8 mouse cellular contexts compared by ENCODE assay signal in the genomic region with DNA sequence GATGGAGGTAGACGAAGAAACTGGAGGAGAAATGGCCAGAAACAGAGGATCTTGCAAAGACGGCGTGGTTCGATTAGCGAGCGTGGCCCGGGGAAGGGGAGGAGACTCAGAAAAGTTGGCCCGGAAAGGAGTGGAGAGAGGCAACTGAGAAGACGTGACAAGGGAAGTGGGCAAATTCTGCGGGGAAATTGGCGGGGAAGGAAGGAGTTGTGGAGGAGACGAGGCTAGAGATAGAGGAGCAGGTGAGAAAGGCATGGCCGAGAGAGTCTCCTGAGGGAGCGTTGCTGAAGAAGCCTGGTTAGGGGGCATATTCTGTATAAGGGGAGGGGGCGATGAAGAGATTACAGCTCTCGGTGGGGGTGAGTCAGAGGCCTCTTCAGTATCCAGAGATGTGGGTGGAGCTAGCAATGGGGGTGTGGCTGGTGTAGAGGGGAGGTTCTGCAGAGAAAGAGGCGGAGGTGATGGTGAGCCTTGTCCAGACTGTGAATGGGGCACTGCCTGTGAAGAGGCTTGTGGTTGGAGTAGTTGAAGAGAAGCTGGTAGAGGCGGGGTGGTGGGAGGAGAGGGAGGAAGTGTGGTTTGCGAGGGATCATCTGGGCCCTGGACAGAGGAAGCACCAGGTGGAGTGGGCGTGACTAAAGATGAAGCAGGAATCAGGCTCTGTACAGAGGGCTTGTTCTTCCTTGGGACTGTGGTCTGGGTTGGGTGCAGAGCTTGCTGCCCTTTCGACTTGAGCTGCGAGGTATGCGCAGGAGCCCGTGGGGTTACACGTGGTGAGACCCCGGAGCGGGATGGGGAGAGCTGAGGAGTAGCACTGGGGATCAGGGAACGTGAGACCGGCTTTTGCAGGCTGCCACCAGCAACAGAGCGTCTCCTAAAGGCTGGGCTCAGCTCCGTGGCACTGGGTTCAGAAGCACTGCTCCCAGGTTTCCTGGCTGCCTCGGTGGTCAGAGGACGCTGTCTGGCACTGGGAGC. TPM values are rescaled to one million over a fixed set of nuclear protein-coding genes. Genes with fewer than 3 reads are reported as not detected.
A peak's percentile ranks its signal among the peaks of the same experiment; 100 is the strongest.
DNase-seq lines count a peak whose midpoint lies in the region; ATAC-seq lines count a peak whose summit lies in the region.

No protein-coding gene starts in this region.

- WGBS in heart, embryonic 11.5 days (ENCODE audit: insufficient replicate concordance): 5% methylated on average over 33 of the region's 33 CpGs
- WGBS in kidney, embryonic 15.5 days: 9% methylated on average over 33 of the region's 33 CpGs

- H3K9ac ChIP-seq in heart, embryonic 11.5 days (ENCODE audit: low read depth, low read length): 0 out of 2 replicates have a peak overlapping the region, but pooled peaks have one; percentile 28
- peak overlapping the region; percentile 42; the same call in 1 of the 2 replicates for H3K9ac ChIP-seq in kidney, embryonic 15.5 days

- peak; percentile 49; the same call in 1 of the 2 replicates for ATAC-seq in heart, embryonic 11.5 days (replicated peaks; ENCODE audit: insufficient number of reproducible peaks, low FRiP score, low TSS enrichment)
- peak; percentile 46 for ATAC-seq in kidney, embryonic 15.5 days (replicated peaks; ENCODE audit: low FRiP score)

- peak overlapping the region; percentile 78 for H3K4me2 ChIP-seq in heart, embryonic 11.5 days
- peak overlapping the region; percentile 87 for H3K4me2 ChIP-seq in kidney, embryonic 15.5 days

- H3K9me3 ChIP-seq in heart, embryonic 11.5 days (replicated peaks; ENCODE audit: control insufficient read depth, low read length): no peaks in the 10 kb centered on the region
- H3K9me3 ChIP-seq in kidney, embryonic 15.5 days (replicated peaks): no peaks in the 10 kb centered on the region

- H3K27ac ChIP-seq in heart, embryonic 11.5 days (ENCODE audit: low read depth, low read length): no peak overlapping the region
- H3K27ac ChIP-seq in kidney, embryonic 15.5 days: 0 out of 2 replicates have a peak overlapping the region, but pooled peaks have one; percentile 18

- H3K27me3 ChIP-seq in heart, embryonic 11.5 days (ENCODE audit: control insufficient read depth, insufficient read depth, low read length): peaks cover 66% of the 10 kb centered on the region
- H3K27me3 ChIP-seq in kidney, embryonic 15.5 days: peaks cover 47% of the 10 kb centered on the region

- H3K4me1 ChIP-seq in heart, embryonic 11.5 days (ENCODE audit: control insufficient read depth, insufficient read depth, low read length): peaks cover 9% of the 10 kb centered on the region; the same call in 1 of the 2 replicates
- peaks cover 35% of the 10 kb centered on the region for H3K4me1 ChIP-seq in kidney, embryonic 15.5 days

- peak; percentile 46 for DNase-seq in cerebellum, adult 9-11 months
- no peak for DNase-seq in cerebellum, postnatal 36 days
- peak; percentile 37 for DNase-seq in c-Kit-positive CD71-negative TER-119-negative erythroid progenitor cells, embryonic 14.5 days (ENCODE audit: low read depth)
- peak; percentile 79 for DNase-seq in lung, postnatal 14 days
- DNase-seq in retina, embryonic 14.5 days (ENCODE audit: low spot score): peak; percentile 63
- no peak for DNase-seq in layer of hippocampus, adult 18-20 months (ENCODE audit: low spot score in 2 of 2)

- H3K4me3 ChIP-seq in heart, embryonic 11.5 days (ENCODE audit: low read depth, low read length): peak overlapping the region; percentile 38
- peak overlapping the region; percentile 44 for H3K4me3 ChIP-seq in kidney, embryonic 15.5 days (replicated peaks)

- no peaks in the 10 kb centered on the region for H3K36me3 ChIP-seq in heart, embryonic 11.5 days (ENCODE audit: control insufficient read depth, insufficient read depth, low read length)
- peaks cover 8% of the 10 kb centered on the region for H3K36me3 ChIP-seq in kidney, embryonic 15.5 days

RNA-seq across cellular contexts. Expression of gene Prr36, which starts 3.0 kb away (rescaled TPM):
- polyA plus RNA-seq in heart, embryonic 11.5 days (2014; fragmentation: Nextera tagmentation; extraction: Ambion mirVana): 0.35 and 0.63 TPM in 2 replicates
- 4.4 and 4.9 TPM in 2 replicates for polyA plus RNA-seq in kidney, embryonic 15.5 days (2015; fragmentation: Nextera tagmentation; extraction: Ambion mirVana)
- total RNA-seq in layer of hippocampus, adult 18-20 months (2021): 10 to 100 TPM; 38.4 to 41.3 TPM

RNA-seq across cellular contexts. Expression of gene Lrrc8e, which starts 12.3 kb away (rescaled TPM):
- polyA plus RNA-seq in heart, embryonic 11.5 days (2014; fragmentation: Nextera tagmentation; extraction: Ambion mirVana): 0.06 TPM in 1 of 2 replicates, not detected in the other
- 0.78 and 1.0 TPM in 2 replicates for polyA plus RNA-seq in kidney, embryonic 15.5 days (2015; fragmentation: Nextera tagmentation; extraction: Ambion mirVana)
- not detected for total RNA-seq in layer of hippocampus, adult 18-20 months (2021)

RNA-seq across cellular contexts. Expression of gene Map2k7, which starts 24.2 kb away (rescaled TPM):
- polyA plus RNA-seq in heart, embryonic 11.5 days (2014; fragmentation: Nextera tagmentation; extraction: Ambion mirVana): 12.5 and 14.4 TPM in 2 replicates
- polyA plus RNA-seq in kidney, embryonic 15.5 days (2015; fragmentation: Nextera tagmentation; extraction: Ambion mirVana): 28.0 and 31.5 TPM in 2 replicates
- 100 to 1,000 TPM; 109 to 116 TPM for total RNA-seq in layer of hippocampus, adult 18-20 months (2021)

RNA-seq across cellular contexts. Expression of gene Gm49320, which starts 24.4 kb away (rescaled TPM):
- 0.07 TPM in 1 of 2 replicates, not detected in the other for polyA plus RNA-seq in heart, embryonic 11.5 days (2014; fragmentation: Nextera tagmentation; extraction: Ambion mirVana)
- polyA plus RNA-seq in kidney, embryonic 15.5 days (2015; fragmentation: Nextera tagmentation; extraction: Ambion mirVana): 0.86 and 0.91 TPM in 2 replicates
- total RNA-seq in layer of hippocampus, adult 18-20 months (2021): under 1 TPM; 0.46 to 0.62 TPM

RNA-seq across cellular contexts. Expression of gene Tgfbr3l, which starts 33.7 kb away (rescaled TPM):
- polyA plus RNA-seq in heart, embryonic 11.5 days (2014; fragmentation: Nextera tagmentation; extraction: Ambion mirVana): 2.5 and 2.9 TPM in 2 replicates
- polyA plus RNA-seq in kidney, embryonic 15.5 days (2015; fragmentation: Nextera tagmentation; extraction: Ambion mirVana): 3.8 and 6.5 TPM in 2 replicates
- total RNA-seq in layer of hippocampus, adult 18-20 months (2021): 10 to 100 TPM in 1 of 2 experiments, 1 to 10 TPM in 1; 8.9 to 12.2 TPM

Comparison
In these comparisons a context has a peak if more than half of its experiments do, and no peak if none do; other contexts are left out.
1. DNase-seq: peak in cerebellum, adult 9-11 months (single experiment), c-Kit-positive CD71-negative TER-119-negative erythroid progenitor cells, embryonic 14.5 days (single experiment), lung, postnatal 14 days (single experiment) and retina, embryonic 14.5 days (single experiment); none in cerebellum, postnatal 36 days (0 of 2) and layer of hippocampus, adult 18-20 months (0 of 2).